9 mouse cellular contexts compared by ENCODE assay signal in the genomic region with DNA sequence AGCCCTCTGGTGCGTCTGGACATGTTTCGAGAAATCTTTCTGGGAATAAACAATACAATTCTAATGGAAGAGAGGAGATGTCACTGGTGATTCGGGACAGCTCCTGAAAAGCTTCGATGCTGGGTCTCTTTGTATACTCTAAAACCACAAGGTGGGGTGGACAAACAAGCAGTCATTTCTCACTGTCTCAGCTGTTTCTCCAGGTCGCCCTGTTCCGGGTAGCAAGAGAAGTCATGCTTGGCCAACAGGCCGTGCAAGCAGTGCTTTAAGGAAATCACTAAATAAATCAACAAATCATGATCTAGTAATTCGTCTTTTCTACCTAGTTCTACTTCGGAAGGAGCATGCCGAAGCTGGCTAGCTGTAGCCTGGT. TPM values are rescaled to one million over a fixed set of nuclear protein-coding genes. Genes with fewer than 3 reads are reported as not detected.
A peak's percentile ranks its signal among the peaks of the same experiment; 100 is the strongest.
DNase-seq lines count a peak whose midpoint lies in the region; ATAC-seq lines count a peak whose summit lies in the region.
"Had no signal": no experiment of that assay in that cellular context is flagged by ENCODE, and none has a peak within 500 bp of the region (broad histone marks: within the 10 kb centered on the region; RNA-seq: fewer than 3 reads in every experiment).

No protein-coding gene starts in this region.

- peaks cover 29% of the 10 kb centered on the region for H3K36me3 ChIP-seq in heart, embryonic 10.5 days
- peaks cover 26% of the 10 kb centered on the region for H3K36me3 ChIP-seq in forebrain, embryonic 14.5 days (ENCODE audit: control insufficient read depth, insufficient read depth, low read length)
- H3K36me3 ChIP-seq in liver, embryonic 16.5 days (ENCODE audit: control insufficient read depth, insufficient read depth): peaks cover 27% of the 10 kb centered on the region

- H3K9ac ChIP-seq in forebrain, embryonic 14.5 days (ENCODE audit: low read length): peak overlapping the region; percentile 59
- H3K9ac ChIP-seq in liver, embryonic 16.5 days (ENCODE audit: low read depth, low read length): peak overlapping the region; percentile 95

- 40% methylated on average over 10 of the region's 10 CpGs for WGBS in heart, embryonic 10.5 days
- WGBS in forebrain, embryonic 14.5 days: 40% methylated on average over 10 of the region's 10 CpGs
- 22% methylated on average over 10 of the region's 10 CpGs for WGBS in liver, embryonic 16.5 days (ENCODE audit: insufficient replicate concordance)

- H3K27ac ChIP-seq in heart, embryonic 10.5 days: peak overlapping the region; percentile 90
- no peak overlapping the region for H3K27ac ChIP-seq in forebrain, embryonic 14.5 days (ENCODE audit: low read depth, low read length)
- peak overlapping the region; percentile 99 for H3K27ac ChIP-seq in liver, embryonic 16.5 days (ENCODE audit: low read length)

- peak; percentile 10 for ATAC-seq in CD4-positive, CD25-positive, alpha-beta regulatory T cell, adult 4 months
- ATAC-seq in forebrain, embryonic 14.5 days: peak; percentile 11
- ATAC-seq in liver, embryonic 16.5 days (ENCODE audit: low read depth): no peak

- no peak for DNase-seq in heart, embryonic 10.5 days (ENCODE audit: low spot score)
- DNase-seq in heart, adult 9 months (ENCODE audit: low spot score in 2 of 2): no peak
- no peak for DNase-seq in forebrain, embryonic 14.5 days (ENCODE audit: low spot score)
- DNase-seq in urinary bladder, postnatal 4 days (ENCODE audit: low spot score in 2 of 2): no peak
- no peak for DNase-seq in cerebellum, adult 11 months
- DNase-seq in cerebellum, postnatal 36 days: no peak

- H3K9me3 ChIP-seq in heart, embryonic 10.5 days: no peaks in the 10 kb centered on the region
- no peaks in the 10 kb centered on the region for H3K9me3 ChIP-seq in forebrain, embryonic 14.5 days (replicated peaks; ENCODE audit: control insufficient read depth, low read length)
- no peaks in the 10 kb centered on the region for H3K9me3 ChIP-seq in liver, embryonic 16.5 days (replicated peaks; ENCODE audit: control insufficient read depth, low read length)

- H3K4me1 ChIP-seq in heart, embryonic 10.5 days: peaks cover 25% of the 10 kb centered on the region
- H3K4me1 ChIP-seq in forebrain, embryonic 14.5 days (ENCODE audit: control insufficient read depth, insufficient read depth, low read length): peaks cover 9% of the 10 kb centered on the region
- peaks cover 52% of the 10 kb centered on the region for H3K4me1 ChIP-seq in liver, embryonic 16.5 days (ENCODE audit: control insufficient read depth, low read depth, low read length)

- peak overlapping the region; percentile 88 for H3K4me2 ChIP-seq in forebrain, embryonic 14.5 days (ENCODE audit: low read length)
- peak overlapping the region; percentile 97 for H3K4me2 ChIP-seq in liver, embryonic 16.5 days (ENCODE audit: low read depth, low read length)

- peak overlapping the region; percentile 73 for H3K4me3 ChIP-seq in heart, embryonic 10.5 days
- H3K4me3 ChIP-seq in forebrain, embryonic 14.5 days (ENCODE audit: low read depth, low read length): peak overlapping the region; percentile 86
- peak overlapping the region; percentile 96 for H3K4me3 ChIP-seq in liver, embryonic 16.5 days (ENCODE audit: low read depth, low read length)

- no peaks in the 10 kb centered on the region for H3K27me3 ChIP-seq in heart, embryonic 10.5 days (ENCODE audit: insufficient read depth, poor library complexity, severe bottlenecking)
- H3K27me3 ChIP-seq in forebrain, embryonic 14.5 days (replicated peaks; ENCODE audit: control insufficient read depth, insufficient read depth, low read length): no peaks in the 10 kb centered on the region
- no peaks in the 10 kb centered on the region for H3K27me3 ChIP-seq in liver, embryonic 16.5 days (ENCODE audit: control insufficient read depth, insufficient read depth, low read depth, low read length)

RNA-seq across cellular contexts. Expression of gene Pycr2, which starts 0.4 kb away (rescaled TPM):
- polyA plus RNA-seq in heart, embryonic 10.5 days (2016; fragmentation: Nextera tagmentation; extraction: Ambion mirVana): 89.4 and 114 TPM in 2 replicates
- 10 to 100 TPM; 40.9 to 59.2 TPM for polyA plus RNA-seq in CD4-positive, CD25-positive, alpha-beta regulatory T cell, adult 4 months (2017; shearing (Covaris generic))
- polyA plus RNA-seq in forebrain, embryonic 14.5 days (2014; fragmentation: Nextera tagmentation; extraction: Ambion mirVana): 83.2 and 94.0 TPM in 2 replicates
- polyA plus RNA-seq in liver, embryonic 16.5 days (2015; fragmentation: Nextera tagmentation; extraction: Ambion mirVana): 81.2 and 83.4 TPM in 2 replicates

RNA-seq across cellular contexts. Expression of gene Lefty2, which starts 10.7 kb away (rescaled TPM):
- polyA plus RNA-seq in heart, embryonic 10.5 days (2016; fragmentation: Nextera tagmentation; extraction: Ambion mirVana): 0.23 TPM in 2 replicates
- not detected for polyA plus RNA-seq in CD4-positive, CD25-positive, alpha-beta regulatory T cell, adult 4 months (2017; shearing (Covaris generic))
- 2.4 and 2.5 TPM in 2 replicates for polyA plus RNA-seq in forebrain, embryonic 14.5 days (2014; fragmentation: Nextera tagmentation; extraction: Ambion mirVana)
- polyA plus RNA-seq in liver, embryonic 16.5 days (2015; fragmentation: Nextera tagmentation; extraction: Ambion mirVana): not detected in 2 replicates
- polyA plus RNA-seq: C2C12 had no signal

RNA-seq across cellular contexts. Expression of gene Lefty1, which starts 31.2 kb away (rescaled TPM):
- polyA plus RNA-seq in heart, embryonic 10.5 days (2016; fragmentation: Nextera tagmentation; extraction: Ambion mirVana): 0.89 and 1.1 TPM in 2 replicates
- polyA plus RNA-seq in CD4-positive, CD25-positive, alpha-beta regulatory T cell, adult 4 months (2017; shearing (Covaris generic)): not detected
- polyA plus RNA-seq in forebrain, embryonic 14.5 days (2014; fragmentation: Nextera tagmentation; extraction: Ambion mirVana): 0.15 and 0.56 TPM in 2 replicates
- polyA plus RNA-seq in liver, embryonic 16.5 days (2015; fragmentation: Nextera tagmentation; extraction: Ambion mirVana): 3.5 and 3.6 TPM in 2 replicates

RNA-seq across cellular contexts. Expression of gene Tmem63a, which starts 38.5 kb away (rescaled TPM):
- 6.6 and 9.0 TPM in 2 replicates for polyA plus RNA-seq in heart, embryonic 10.5 days (2016; fragmentation: Nextera tagmentation; extraction: Ambion mirVana)
- polyA plus RNA-seq in CD4-positive, CD25-positive, alpha-beta regulatory T cell, adult 4 months (2017; shearing (Covaris generic)): 10 to 100 TPM; 17.2 to 34.7 TPM
- polyA plus RNA-seq in forebrain, embryonic 14.5 days (2014; fragmentation: Nextera tagmentation; extraction: Ambion mirVana): 1.1 and 1.3 TPM in 2 replicates
- polyA plus RNA-seq in liver, embryonic 16.5 days (2015; fragmentation: Nextera tagmentation; extraction: Ambion mirVana): 8.9 and 10.9 TPM in 2 replicates

RNA-seq across cellular contexts. Expression of gene Sde2, which starts 52.7 kb away (rescaled TPM):
- 32.3 and 39.8 TPM in 2 replicates for polyA plus RNA-seq in heart, embryonic 10.5 days (2016; fragmentation: Nextera tagmentation; extraction: Ambion mirVana)
- polyA plus RNA-seq in CD4-positive, CD25-positive, alpha-beta regulatory T cell, adult 4 months (2017; shearing (Covaris generic)): 10 to 100 TPM; 44.4 to 50.2 TPM
- polyA plus RNA-seq in forebrain, embryonic 14.5 days (2014; fragmentation: Nextera tagmentation; extraction: Ambion mirVana): 22.7 and 25.5 TPM in 2 replicates
- 20.9 and 21.5 TPM in 2 replicates for polyA plus RNA-seq in liver, embryonic 16.5 days (2015; fragmentation: Nextera tagmentation; extraction: Ambion mirVana)
